Mouse (Mus musculus): ENCODE data around the gene Sept5.

GRCm38 (mm10) chr16:18642897-18643296, 13.1 kb upstream of the Sept5 start:
- TF ChIP-seq CTCF (IDR thresholded peaks at IDR 0.05; ENCODE audit: low read depth, low read length) (no peak), POLR2A (IDR thresholded peaks at IDR 0.05; ENCODE audit: borderline replicate concordance, low read depth, low read length) (no peak)

Data from bone marrow macrophage, adult 2 months (primary cell).